Mouse (Mus musculus) macrophage (primary cell): ENCODE data around the gene Taar6. TPM values are rescaled to one million over a fixed set of nuclear protein-coding genes. Genes with fewer than 3 reads are reported as not detected.

Source experiments
- H3K27ac ChIP-seq: fragments of 350-480 bp; formaldehyde crosslinking; 2 replicates; pipeline ENCODE4 v1.9.0; 2021
- H3K36me3 ChIP-seq: fragments of 350-480 bp; formaldehyde crosslinking; 2 replicates; pipeline ENCODE4 v1.9.0; 2021; ENCODE audit errors: inconsistent target
- H3K4me3 ChIP-seq: fragments of 350-480 bp; formaldehyde crosslinking; 2 replicates; pipeline ENCODE4 v1.9.0; 2021; ENCODE audit errors: inconsistent target
- H3K79me2 ChIP-seq: fragments of 350-480 bp; formaldehyde crosslinking; 2 replicates; pipeline ENCODE4 v1.9.0; 2021; ENCODE audit errors: inconsistent target
- WGBS: methylation state at CpG from one replicate; pipeline ENCODE4 v1.1.7; 2026; ENCODE audit warnings: inconsistent platforms; ENCODE audit not compliant: missing documents; 5-methylcytosine and 5-hydroxymethylcytosine counted together
- polyA plus RNA-seq: library from polyadenylated mRNA; stranded (reverse); fragments of 250-400 nt; gene quantifications from 3 replicates; pipeline ENCODE4 v1.2.4, GENCODE M21; 2018; ENCODE audit warnings: inconsistent platforms
- total RNA-seq, 78 experiments: library from RNA; depleted of rRNA; stranded (reverse); fragments of 250-400 nt; gene quantifications; 1 replicate in 9 of 78; 2 replicates in 24 of 78; 3 replicates in 43 of 78; 4 replicates in 2 of 78; pipeline ENCODE4 v1.2.4; 2018; ENCODE audit warnings: inconsistent platforms in 56 of 78

Taar6 gene
- total RNA-seq (2018; cell fraction: chromatin; rRNA removed) = not detected
- total RNA-seq (2018; cell fraction: cytosol; rRNA removed) = not detected
- not detected for total RNA-seq (2018; cell fraction: nucleus; rRNA removed)
- not detected in 3 replicates for polyA plus RNA-seq

DNA sequence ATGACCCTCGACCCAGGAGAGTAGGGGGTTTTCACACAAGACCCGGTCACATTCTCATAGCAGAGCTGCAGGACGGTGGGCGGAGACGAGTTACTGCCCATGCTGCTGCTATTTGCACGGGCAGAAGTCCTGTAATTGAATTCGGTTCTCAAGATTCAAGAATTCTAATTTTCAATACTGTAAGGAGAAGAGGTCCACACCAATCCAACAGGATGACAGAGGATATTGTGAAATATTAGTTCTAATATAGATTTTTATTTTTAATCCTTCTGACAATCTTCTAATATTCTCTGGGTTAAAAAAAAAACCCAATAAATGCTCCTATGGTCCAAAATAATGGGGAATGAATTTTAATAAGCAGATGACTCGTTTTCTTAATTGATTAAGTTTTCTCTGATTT is at the start of gene Taar6:
Gene Taar6, minus strand, starts transcription at position 101 of the 400 bp plus-strand sequence.
- WGBS = 91% methylated on average over 8 of the region's 8 CpGs
- H3K27ac ChIP-seq = no peak within 1 kb of the TSS

GRCm38 (mm10) chr10:24031347-24031746 is 45.9 kb upstream of the Taar6 start:
- H3K79me2 ChIP-seq = no peaks in the 10 kb centered on the region
- H3K27ac ChIP-seq = no peak overlapping the region
- H3K36me3 ChIP-seq = no peaks in the 10 kb centered on the region
- H3K4me3 ChIP-seq = no peak overlapping the region

More for the DNA sequence above, at the start of gene Taar6:
- H3K79me2 ChIP-seq = no peaks in the 10 kb centered on the region
- no peak within 1 kb of the TSS for H3K4me3 ChIP-seq
- H3K36me3 ChIP-seq = no peaks in the 10 kb centered on the region

DNA sequence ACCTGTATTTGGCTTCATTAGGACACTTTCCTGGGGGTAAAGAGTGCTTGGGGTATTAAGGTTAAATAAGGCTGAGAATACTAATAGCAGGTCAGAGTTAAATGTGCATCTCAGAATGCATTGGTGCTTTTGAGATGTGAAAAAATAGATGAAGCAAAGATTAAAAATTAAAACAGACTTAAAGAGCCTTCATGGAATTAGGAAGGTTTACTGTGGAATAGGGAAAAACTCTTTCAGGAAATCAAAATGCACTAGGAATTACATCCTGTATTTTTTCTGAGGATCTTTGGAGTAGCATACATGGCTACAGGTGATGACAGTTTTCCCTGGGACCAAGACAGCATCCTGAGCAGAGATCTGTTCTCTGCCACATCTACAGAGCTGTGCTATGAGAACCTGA is 41.5 kb upstream of the Taar6 start, which contains the start of gene Taar7d:
Gene Taar7d, plus strand, starts transcription at position 301 of the 400 bp plus-strand sequence.
- Histone ChIP-seq H3K4me3 (no peak within 1 kb of the TSS), H3K79me2 (no peaks in the 10 kb centered on the region), H3K27ac (no peak within 1 kb of the TSS), H3K36me3 (no peaks in the 10 kb centered on the region)

- Histone ChIP-seq H3K79me2 (no peaks in the 10 kb centered on the region), H3K4me3 (no peak overlapping the region), H3K36me3 (no peaks in the 10 kb centered on the region), H3K27ac (no peak overlapping the region)
- 88% methylated on average over 1 of the region's 1 CpGs for WGBS
Measured at GRCm38 (mm10) chr10:24008143-24008542, 22.7 kb upstream of the Taar6 start.

- Histone ChIP-seq H3K36me3 (no peaks in the 10 kb centered on the region), H3K4me3 (no peak overlapping the region), H3K79me2 (no peaks in the 10 kb centered on the region), H3K27ac (no peak overlapping the region)
- 71% methylated on average over 2 of the region's 2 CpGs for WGBS
Measured at GRCm38 (mm10) chr10:24007034-24007433, 21.6 kb upstream of the Taar6 start.

GRCm38 (mm10) chr10:24006442-24006841 is 21.0 kb upstream of the Taar6 start:
- no peaks in the 10 kb centered on the region for H3K79me2 ChIP-seq
- H3K27ac ChIP-seq = no peak overlapping the region

GRCm38 (mm10) chr10:23999639-24000038 is 14.2 kb upstream of the Taar6 start, which contains the start of gene Taar7b:
Taar7b (plus strand) TSS chr10:23999939.
- Histone ChIP-seq H3K27ac (no peak within 1 kb of the TSS), H3K79me2 (no peaks in the 10 kb centered on the region), H3K4me3 (no peak within 1 kb of the TSS), H3K36me3 (no peaks in the 10 kb centered on the region)
- 92% methylated on average over 1 of the region's 1 CpGs for WGBS

More at GRCm38 (mm10) chr10:24006442-24006841, 21.0 kb upstream of the Taar6 start:
- H3K36me3 ChIP-seq = no peaks in the 10 kb centered on the region
- WGBS = 83% methylated on average over 1 of the region's 1 CpGs
- no peak overlapping the region for H3K4me3 ChIP-seq

GRCm38 (mm10) chr10:23993381-23993780 is 7.9 kb upstream of the Taar6 start, which contains the start of gene Taar7a:
Taar7a (minus strand) TSS chr10:23993481.
- 92% methylated on average over 3 of the region's 3 CpGs for WGBS

DNA sequence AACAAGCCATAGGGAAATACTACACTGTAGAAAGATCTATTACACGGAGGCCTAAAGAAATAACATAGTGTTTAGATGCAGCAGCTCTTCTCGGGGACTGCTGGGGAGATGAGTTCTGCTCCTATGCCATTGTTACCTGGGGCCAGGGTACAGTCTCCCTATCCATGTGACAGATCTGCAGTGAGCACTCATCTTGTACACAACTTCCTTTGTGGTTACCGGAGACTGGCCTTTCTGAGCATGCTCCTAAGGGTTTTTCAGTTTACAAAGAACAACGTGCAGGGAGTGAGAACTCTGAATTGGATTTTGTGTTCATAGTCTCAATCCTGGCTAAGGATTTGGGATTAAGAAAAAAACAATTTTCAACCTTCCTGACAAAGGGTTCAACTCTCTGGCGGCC is 973 bp upstream of the Taar6 start:
- no peak overlapping the region for H3K4me3 ChIP-seq
- 27% methylated on average over 5 of the region's 5 CpGs for WGBS
- no peaks in the 10 kb centered on the region for H3K36me3 ChIP-seq

More at GRCm38 (mm10) chr10:23993381-23993780, 7.9 kb upstream of the Taar6 start, which contains the start of gene Taar7a:
- H3K79me2 ChIP-seq = no peaks in the 10 kb centered on the region
- no peaks in the 10 kb centered on the region for H3K36me3 ChIP-seq
- no peak within 1 kb of the TSS for H3K27ac ChIP-seq
- no peak within 1 kb of the TSS for H3K4me3 ChIP-seq

DNA sequence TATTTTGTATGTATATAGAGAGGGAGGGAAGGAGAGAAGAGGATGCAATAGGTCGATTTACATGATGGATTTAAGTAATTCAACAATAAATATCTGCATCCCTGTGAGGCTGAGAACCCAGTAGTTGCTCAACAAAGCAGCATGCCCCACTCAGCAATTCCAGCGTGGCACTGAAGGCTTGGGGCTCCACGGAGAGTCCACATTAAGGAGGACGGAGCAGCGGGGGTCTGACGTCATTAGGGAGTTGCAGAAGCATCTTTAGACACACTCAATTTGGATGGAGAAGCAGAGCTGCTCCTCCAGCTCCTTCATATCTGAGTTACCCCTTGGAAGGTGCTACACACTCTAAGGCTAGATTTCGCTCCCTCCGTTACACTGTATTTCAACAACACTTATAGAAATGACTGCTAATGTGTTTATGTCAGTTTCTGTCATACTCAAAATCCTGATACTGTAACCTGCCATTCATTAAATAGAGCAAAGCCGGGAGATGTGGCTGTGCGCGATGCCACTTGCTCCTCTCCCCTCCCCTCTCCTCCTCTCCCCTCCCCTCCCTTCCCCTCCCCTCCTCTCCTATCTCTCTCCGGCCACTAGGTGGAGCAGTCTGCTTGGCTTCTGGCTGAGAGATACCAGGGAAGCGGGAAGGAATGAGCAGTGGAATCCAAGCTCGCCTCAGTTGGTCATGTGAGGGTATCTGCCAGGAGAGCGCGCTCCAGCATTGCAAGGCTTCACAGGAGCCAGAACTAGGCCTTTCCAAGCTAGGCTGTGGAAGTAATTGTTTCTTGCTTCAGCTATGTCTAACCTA is 6.3 kb downstream of the Taar6 start:
- no peaks in the 10 kb centered on the region for H3K36me3 ChIP-seq
- no peak overlapping the region for H3K4me3 ChIP-seq
- 56% methylated on average over 13 of the region's 16 CpGs for WGBS
- H3K79me2 ChIP-seq = no peaks in the 10 kb centered on the region
- H3K27ac ChIP-seq = no peak overlapping the region

More for the DNA sequence above, 973 bp upstream of the Taar6 start:
- H3K27ac ChIP-seq = no peak overlapping the region
- H3K79me2 ChIP-seq = no peaks in the 10 kb centered on the region

DNA sequence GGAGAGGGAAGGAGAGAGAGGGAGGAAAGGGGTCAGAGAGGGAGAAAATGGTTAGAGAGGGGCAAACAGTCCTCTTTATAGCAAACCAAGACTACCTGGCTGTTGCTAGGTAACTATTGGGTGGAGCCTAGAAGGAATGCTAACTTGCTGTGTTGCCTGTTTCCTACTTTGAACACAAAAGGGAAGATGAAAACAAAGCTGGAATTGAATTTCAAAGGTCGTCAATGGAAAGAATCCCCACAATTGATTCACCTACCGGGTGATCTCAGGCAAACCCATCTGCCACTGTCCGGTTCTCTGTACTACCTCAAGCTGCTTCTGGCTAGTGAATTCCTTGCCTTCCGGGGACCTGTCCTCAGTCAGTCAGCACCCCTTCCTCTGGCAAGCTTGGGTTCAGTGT is 7.5 kb downstream of the Taar6 start:
- H3K36me3 ChIP-seq = no peaks in the 10 kb centered on the region
- WGBS = 88% methylated on average over 4 of the region's 4 CpGs
- no peak overlapping the region for H3K4me3 ChIP-seq
- no peaks in the 10 kb centered on the region for H3K79me2 ChIP-seq
- H3K27ac ChIP-seq = no peak overlapping the region

DNA sequence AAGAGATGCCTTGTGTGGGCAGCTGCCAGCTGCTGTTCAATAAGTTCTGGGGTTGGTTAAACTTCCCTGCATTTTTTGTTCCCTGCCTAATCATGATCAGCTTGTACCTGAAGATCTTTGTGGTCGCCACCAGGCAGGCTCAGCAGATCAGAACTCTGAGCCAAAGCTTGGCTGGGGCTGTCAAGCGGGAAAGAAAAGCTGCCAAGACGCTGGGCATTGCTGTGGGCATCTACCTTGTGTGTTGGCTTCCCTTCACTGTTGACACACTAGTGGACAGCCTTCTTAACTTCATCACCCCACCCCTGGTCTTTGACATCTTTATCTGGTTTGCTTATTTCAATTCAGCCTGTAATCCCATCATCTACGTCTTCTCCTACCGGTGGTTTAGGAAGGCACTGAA is 14.2 kb downstream of the Taar6 start:
- H3K79me2 ChIP-seq = no peaks in the 10 kb centered on the region
- 90% methylated on average over 5 of the region's 5 CpGs for WGBS
- H3K27ac ChIP-seq = no peak overlapping the region
- no peaks in the 10 kb centered on the region for H3K36me3 ChIP-seq
- no peak overlapping the region for H3K4me3 ChIP-seq

- Histone ChIP-seq H3K4me3 (no peak within 1 kb of the TSS), H3K36me3 (no peaks in the 10 kb centered on the region), H3K79me2 (no peaks in the 10 kb centered on the region), H3K27ac (no peak within 1 kb of the TSS)
- 81% methylated on average over 11 of the region's 11 CpGs for WGBS
Measured at GRCm38 (mm10) chr10:23970656-23971165, 14.7 kb downstream of the Taar6 start, which contains the start of gene Taar5. Taar5 (plus strand) TSS chr10:23970706.

DNA sequence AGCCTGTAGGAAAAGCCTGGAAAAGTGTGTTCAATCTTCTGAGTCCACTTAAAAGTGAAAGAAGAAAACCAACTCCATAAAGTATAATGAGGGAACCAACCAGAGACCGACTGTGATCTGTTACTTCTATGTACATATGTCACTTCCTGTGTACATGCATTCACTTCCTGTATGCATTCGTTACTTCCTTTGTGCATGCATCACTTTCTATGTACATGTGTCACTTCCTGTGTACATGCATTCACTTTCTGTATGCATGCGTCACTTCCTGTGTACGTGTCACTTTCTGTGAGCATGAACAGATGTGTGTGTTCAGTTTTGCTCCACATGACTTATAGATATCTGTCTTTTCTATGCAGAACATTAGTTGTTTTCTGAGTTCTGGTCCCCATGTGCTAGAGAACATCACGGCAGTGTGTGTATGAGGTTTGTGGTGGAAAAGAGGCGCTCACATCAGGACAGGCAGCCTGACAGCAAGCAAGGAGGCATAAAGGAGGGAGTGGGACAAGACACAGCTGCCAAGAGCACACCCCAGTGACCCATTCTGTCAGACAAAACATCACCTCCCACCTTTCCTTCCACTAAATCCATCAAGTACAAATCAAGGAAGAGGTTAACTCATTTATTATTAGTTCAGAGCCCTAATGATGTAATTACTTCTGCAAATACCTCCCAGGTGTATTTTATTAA is 20.4 kb downstream of the Taar6 start:
- Histone ChIP-seq H3K79me2 (no peaks in the 10 kb centered on the region), H3K4me3 (no peak overlapping the region), H3K36me3 (no peaks in the 10 kb centered on the region), H3K27ac (no peak overlapping the region)
- WGBS = 80% methylated on average over 6 of the region's 6 CpGs

DNA sequence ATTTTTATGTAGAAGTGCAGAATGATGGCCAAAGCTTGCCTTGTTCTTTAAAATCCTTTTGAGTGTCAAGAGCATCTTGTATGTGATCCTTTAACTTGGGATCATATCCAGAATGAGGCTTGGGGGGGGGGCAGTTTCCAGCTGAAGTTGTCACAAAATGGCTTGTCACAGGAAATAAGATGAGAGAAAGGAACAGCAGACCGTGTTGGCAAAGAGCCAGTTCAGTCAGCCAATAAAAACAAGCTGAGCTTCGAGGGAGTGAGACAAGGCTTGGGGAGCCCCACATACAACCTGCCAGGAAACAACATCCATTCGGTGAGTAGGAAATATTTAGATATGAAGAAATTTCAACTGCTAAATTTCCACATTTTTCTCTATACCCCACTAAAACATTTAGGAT is 22.0 kb downstream of the Taar6 start:
- no peaks in the 10 kb centered on the region for H3K79me2 ChIP-seq
- H3K36me3 ChIP-seq = no peaks in the 10 kb centered on the region
- no peak overlapping the region for H3K27ac ChIP-seq
- H3K4me3 ChIP-seq = no peak overlapping the region
- WGBS = 77% methylated on average over 3 of the region's 3 CpGs
